Mouse (Mus musculus) gastrocnemius, postnatal 14 days (tissue): ENCODE results near the gene Tceal8. TPM values are rescaled to one million over a fixed set of nuclear protein-coding genes. Genes with fewer than 3 reads are reported as not detected.
"Not testable (repeated sequence)": the region's sequence is repeated elsewhere in the genome, so short reads cannot be mapped to it uniquely, and the experiment has no call there.

Experiments used
- DNase-seq: peaks from one replicate; pipeline ENCODE4 v3.0.0; 2021; ENCODE audit warnings: mixed read lengths
- intact Hi-C: fragments of 180-260 bp; cut with DNase I; formaldehyde crosslinking; loops from one replicate; pipeline ENCODE4 v1.15.1; 2025; ENCODE audit warnings: low total_unique reads
- microRNA-seq, 2 experiments: library from miRNA; unstranded; fragments of <30 nt; microRNA quantifications; one replicate each; pipeline ENCODE4 v1.2.0; 2021
- total RNA-seq, 2 experiments: library from RNA; stranded (reverse); gene quantifications; 2 replicates each; pipeline ENCODE4 v1.2.3; 2021

The Tceal8 gene
- total RNA-seq, 2 experiments from 2014 or later: 29.8 to 32.9 TPM

DNA sequence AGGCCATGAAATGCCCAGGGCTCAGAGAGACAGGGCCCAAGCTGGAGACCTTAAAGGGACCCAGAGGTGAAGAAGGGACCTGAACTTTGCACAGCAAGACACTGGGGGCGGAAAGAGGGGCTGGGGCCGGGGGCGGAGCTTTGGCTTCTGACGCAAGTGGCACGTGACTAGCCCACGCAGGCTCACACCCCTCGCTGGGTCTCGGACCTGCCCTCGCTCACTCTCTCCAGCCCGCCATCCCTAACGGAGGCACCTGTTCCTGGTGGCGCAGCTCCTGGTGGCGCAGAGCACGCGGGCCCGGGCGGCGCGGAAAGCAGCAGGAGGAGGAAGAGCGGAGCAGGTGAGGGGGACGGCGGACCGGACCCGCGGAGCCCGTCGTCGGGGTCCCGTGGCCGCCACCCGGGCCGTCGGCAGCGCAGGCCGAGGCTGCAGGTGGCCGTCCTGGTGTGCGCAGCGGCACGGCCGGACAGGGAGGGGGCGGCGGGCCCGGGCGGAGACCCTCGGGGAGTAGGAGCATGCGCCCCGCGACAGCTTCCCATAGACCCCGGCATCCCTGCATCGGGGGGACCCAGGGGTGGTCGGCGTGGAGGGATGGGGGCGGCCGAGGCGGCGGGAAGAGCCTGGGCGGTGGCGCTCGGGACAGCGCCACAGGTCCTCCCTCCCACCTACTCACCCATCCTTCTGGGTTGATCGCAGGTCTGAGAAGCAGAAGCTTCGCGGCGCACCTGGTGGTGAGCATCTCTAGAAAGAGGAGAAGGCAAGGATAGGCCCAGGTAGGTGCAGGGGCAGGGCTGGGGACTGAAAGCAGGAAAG is 33.1 kb downstream of the Tceal8 start, which contains the start of gene Bex4:
Gene Bex4 (plus strand): TSS at position 170 of the 813 bp plus-strand sequence.
- DNase-seq, intact Hi-C loops: not testable (repeated sequence)

DNA sequence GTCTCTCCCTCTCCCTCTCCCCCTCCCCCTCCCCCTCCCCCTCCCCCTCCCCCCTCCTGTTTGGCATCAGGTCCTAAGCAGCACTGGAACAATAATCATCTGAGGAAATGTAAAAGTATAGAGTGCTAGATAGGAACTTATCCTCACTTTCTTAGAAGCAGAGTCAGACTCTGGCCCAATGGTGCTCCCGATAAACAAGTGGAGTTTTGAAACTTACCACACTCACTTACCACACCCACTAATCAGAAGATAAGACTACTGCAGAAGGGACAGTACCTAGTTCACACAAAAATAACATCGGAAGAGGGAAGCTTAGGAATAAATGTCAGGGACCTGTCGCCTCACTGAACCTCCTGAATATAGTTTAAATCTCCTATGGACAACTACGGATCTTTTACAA is 36.6 kb downstream of the Tceal8 start:
- intact Hi-C loops: no loop called here
- no peak for DNase-seq

DNA sequence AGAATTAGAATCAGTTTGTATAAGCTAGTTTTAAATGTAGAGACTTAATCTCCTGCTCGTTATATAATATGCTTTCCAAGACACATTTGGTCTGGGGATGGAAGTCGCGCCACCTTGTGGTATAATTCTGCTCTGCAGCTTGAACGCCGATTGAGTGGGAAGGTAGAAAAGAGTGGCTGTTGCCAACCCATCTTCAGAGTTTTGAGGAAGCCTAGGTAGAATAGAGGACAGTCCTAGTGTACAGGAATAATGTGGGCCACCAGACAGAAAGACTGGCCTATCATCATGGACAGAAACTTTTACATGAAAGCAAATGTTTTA is 44.4 kb downstream of the Tceal8 start:
- DNase-seq: no peak
- intact Hi-C loops: no loop called here

DNA sequence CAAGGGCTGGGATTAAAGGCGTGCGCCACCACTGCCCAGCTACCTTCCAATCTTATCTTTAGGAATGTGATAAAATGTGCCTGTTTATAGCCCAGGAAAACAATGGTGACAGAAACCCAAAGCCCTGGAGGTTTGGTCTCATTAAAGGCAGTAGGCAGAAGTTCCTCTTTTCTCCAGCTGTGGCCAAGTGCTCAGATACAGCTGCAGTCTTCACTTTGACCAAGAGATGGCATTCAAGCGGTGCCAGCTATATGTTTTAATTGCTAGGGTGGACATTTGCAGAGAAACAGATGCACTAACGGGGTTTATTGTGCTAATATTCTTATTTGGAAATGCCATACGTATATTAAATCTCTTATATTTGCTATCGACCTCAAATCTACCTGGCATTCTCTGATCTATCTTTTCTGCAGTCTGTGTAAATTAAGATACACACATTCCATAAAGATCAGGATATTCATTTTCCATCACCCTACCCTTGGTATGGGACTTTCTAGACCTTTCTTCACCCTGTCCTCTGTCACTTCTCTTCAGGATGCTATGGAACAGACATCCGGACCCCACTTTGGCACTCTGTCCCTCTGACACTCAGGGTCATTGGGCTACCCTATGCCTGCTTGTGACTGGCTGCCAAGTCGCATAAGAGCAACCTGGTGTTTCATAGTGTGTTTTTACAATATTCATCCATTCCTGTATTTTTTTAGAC is 45.0 kb downstream of the Tceal8 start:
- DNase-seq: no peak
- intact Hi-C loops: no loop called here

Small RNAs within 50 kb of the gene (microRNA-seq; reads per million reads assigned to microRNA genes)
- gene Mir6383: 0 reads per million in 2 experiments

Other genes with a start within 250 kb of the Tceal8 start
- 1 to 10 TPM; 1.5 to 2.5 TPM for gene Arxes2, start 178.5 kb downstream of the Tceal8 start, total RNA-seq
- gene Arxes1, start 139.0 kb downstream of the Tceal8 start, total RNA-seq: 1 to 10 TPM in 1 of 2 experiments, under 1 TPM in 1; 0.33 to 1.0 TPM
- gene Bex2, start 104.1 kb downstream of the Tceal8 start, total RNA-seq: under 1 TPM; 0.27 to 0.43 TPM
- gene Nxf3, start 87.1 kb downstream of the Tceal8 start, total RNA-seq: not detected
- not detected for gene Bex4, start 33.3 kb downstream of the Tceal8 start, total RNA-seq
- 10 to 100 TPM; 60.8 to 74.0 TPM for gene Tceal5, start 31.5 kb upstream of the Tceal8 start, total RNA-seq
- 100 to 1,000 TPM; 288 to 478 TPM for gene Tceal7, start 42.4 kb upstream of the Tceal8 start, total RNA-seq
- 10 to 100 TPM; 12.0 to 17.3 TPM for gene Bex1, start 43.2 kb upstream of the Tceal8 start, total RNA-seq
- gene Tceal9, start 72.7 kb upstream of the Tceal8 start, total RNA-seq: 10 to 100 TPM; 39.3 to 48.0 TPM
- 10 to 100 TPM; 10.1 to 15.4 TPM for gene Bex3, start 97.9 kb upstream of the Tceal8 start, total RNA-seq